Comparison of ENCODE assay signal across 10 mouse cellular contexts in genomic region chr11:95356039-95356438, GRCm38 (mm10). TPM values are rescaled to one million over a fixed set of nuclear protein-coding genes. Genes with fewer than 3 reads are reported as not detected.
A peak's percentile ranks its signal among the peaks of the same experiment; 100 is the strongest.
DNase-seq lines count a peak whose midpoint lies in the region; ATAC-seq lines count a peak whose summit lies in the region.
"Had no signal": no experiment of that assay in that cellular context is flagged by ENCODE, and none has a peak within 500 bp of the region (broad histone marks: within the 10 kb centered on the region; RNA-seq: fewer than 3 reads in every experiment).

No protein-coding gene starts in this region.

- no peaks in the 10 kb centered on the region for H3K36me3 ChIP-seq in heart, embryonic 11.5 days (ENCODE audit: control insufficient read depth, insufficient read depth, low read length)
- peaks cover 49% of the 10 kb centered on the region for H3K36me3 ChIP-seq in megakaryocyte, embryonic 14.5 days (replicated peaks; ENCODE audit: low read length)
- H3K36me3 ChIP-seq in embryonic facial prominence, embryonic 10.5 days (replicated peaks) = peaks cover 26% of the 10 kb centered on the region
- H3K36me3 ChIP-seq in liver, embryonic 15.5 days (replicated peaks) = peaks cover 95% of the 10 kb centered on the region
- H3K36me3 ChIP-seq: hindbrain, embryonic 15.5 days; neural tube, embryonic 15.5 days had no signal

- peaks cover 17% of the 10 kb centered on the region for H3K4me1 ChIP-seq in heart, embryonic 11.5 days (ENCODE audit: control insufficient read depth, insufficient read depth, low read length)
- H3K4me1 ChIP-seq in megakaryocyte, embryonic 14.5 days = peaks cover 58% of the 10 kb centered on the region
- H3K4me1 ChIP-seq in embryonic facial prominence, embryonic 10.5 days = peaks cover 14% of the 10 kb centered on the region
- H3K4me1 ChIP-seq in liver, embryonic 15.5 days (replicated peaks) = peaks cover 90% of the 10 kb centered on the region

- peak overlapping the region; percentile 84 for H3K27ac ChIP-seq in heart, embryonic 11.5 days (ENCODE audit: low read depth, low read length)
- peak overlapping the region; percentile 40; the same call in 1 of the 2 replicates for H3K27ac ChIP-seq in embryonic facial prominence, embryonic 10.5 days (replicated peaks)
- H3K27ac ChIP-seq in liver, embryonic 15.5 days (replicated peaks) = peak overlapping the region; percentile 98
- H3K27ac ChIP-seq: hindbrain, embryonic 15.5 days; neural tube, embryonic 15.5 days had no signal

- no peak for DNase-seq in heart, postnatal 14 days
- DNase-seq in embryonic facial prominence, embryonic 10.5 days (ENCODE audit: low spot score) = no peak
- DNase-seq in T-cell, adult 2 months (ENCODE audit: low spot score) = no peak
- DNase-seq in lung, postnatal 10 days = no peak

- intact Hi-C loops in heart, postnatal 14 days (cut with DNase I) = no loop called here

- H3K4me3 ChIP-seq in heart, embryonic 11.5 days (ENCODE audit: low read depth, low read length) = no peak overlapping the region
- H3K4me3 ChIP-seq in megakaryocyte, embryonic 14.5 days (replicated peaks) = peak overlapping the region; percentile 88
- H3K4me3 ChIP-seq in embryonic facial prominence, embryonic 10.5 days = no peak overlapping the region
- H3K4me3 ChIP-seq in liver, embryonic 15.5 days (replicated peaks) = peak overlapping the region; percentile 47
- H3K4me3 ChIP-seq: hindbrain, embryonic 15.5 days; neural tube, embryonic 15.5 days had no signal

- no peaks in the 10 kb centered on the region for H3K9me3 ChIP-seq in heart, embryonic 11.5 days (replicated peaks; ENCODE audit: control insufficient read depth, low read length)
- H3K9me3 ChIP-seq in megakaryocyte, embryonic 14.5 days = no peaks in the 10 kb centered on the region
- H3K9me3 ChIP-seq in embryonic facial prominence, embryonic 10.5 days = no peaks in the 10 kb centered on the region
- no peaks in the 10 kb centered on the region for H3K9me3 ChIP-seq in liver, embryonic 15.5 days (replicated peaks)
- H3K9me3 ChIP-seq: hindbrain, embryonic 15.5 days; neural tube, embryonic 15.5 days had no signal

- H3K9ac ChIP-seq in heart, embryonic 11.5 days (ENCODE audit: low read depth, low read length) = no peak overlapping the region
- H3K9ac ChIP-seq in liver, embryonic 15.5 days = peak overlapping the region; percentile 64
- H3K9ac ChIP-seq: hindbrain, embryonic 15.5 days; neural tube, embryonic 15.5 days had no signal

- no peaks in the 10 kb centered on the region for H3K27me3 ChIP-seq in heart, embryonic 11.5 days (ENCODE audit: control insufficient read depth, insufficient read depth, low read length)
- H3K27me3 ChIP-seq in megakaryocyte, embryonic 14.5 days (replicated peaks) = peaks cover 44% of the 10 kb centered on the region
- no peaks in the 10 kb centered on the region for H3K27me3 ChIP-seq in embryonic facial prominence, embryonic 10.5 days (replicated peaks; ENCODE audit: low read depth, poor library complexity, severe bottlenecking)
- H3K27me3 ChIP-seq in liver, embryonic 15.5 days = no peaks in the 10 kb centered on the region
- H3K27me3 ChIP-seq: hindbrain, embryonic 15.5 days; neural tube, embryonic 15.5 days had no signal

- ATAC-seq in heart, embryonic 11.5 days (replicated peaks; ENCODE audit: insufficient number of reproducible peaks, low FRiP score, low TSS enrichment) = no peak
- no peak for ATAC-seq in megakaryocyte, adult 5-6 weeks (ENCODE audit: poor library complexity, severe bottlenecking)
- peak; percentile 35 for ATAC-seq in liver, embryonic 15.5 days (ENCODE audit: insufficient read depth)

- WGBS in heart, embryonic 11.5 days (ENCODE audit: insufficient replicate concordance) = 68% methylated on average over 7 of the region's 7 CpGs
- WGBS in embryonic facial prominence, embryonic 10.5 days = 90% methylated on average over 7 of the region's 7 CpGs
- 33% methylated on average over 7 of the region's 7 CpGs for whole genome bisulfite sequencing in liver, embryonic 15.5 days (ENCODE audit: insufficient replicate concordance)

- H3K4me2 ChIP-seq in heart, embryonic 11.5 days = peak overlapping the region; percentile 17
- peak overlapping the region; percentile 70 for H3K4me2 ChIP-seq in liver, embryonic 15.5 days
- H3K4me2 ChIP-seq: hindbrain, embryonic 15.5 days; neural tube, embryonic 15.5 days had no signal

RNA-seq across cellular contexts. Expression of gene Fam117a, which starts 19.2 kb away (rescaled TPM):
- 14.3 and 19.4 TPM in 2 replicates for polyA plus RNA-seq in heart, embryonic 11.5 days (2014; fragmentation: Nextera tagmentation; extraction: Ambion mirVana)
- 10 to 100 TPM; 11.3 to 14.0 TPM for total RNA-seq in heart, postnatal 14 days (2021)
- polyA plus RNA-seq in megakaryocyte, embryonic 14.5 days (2012; ENCODE audit: insufficient read depth, low replicate concordance) = 42.4 and 44.8 TPM in 2 replicates
- total RNA-seq in megakaryocyte, adult 5-6 weeks (2015) = 62.5 and 73.3 TPM in 2 replicates
- total RNA-seq in megakaryocyte, adult 5-6 weeks (2017) = 63.5 and 72.2 TPM in 2 replicates
- 10.9 and 11.9 TPM in 2 replicates for polyA plus RNA-seq in embryonic facial prominence, embryonic 10.5 days (2016; fragmentation: Nextera tagmentation; extraction: Ambion mirVana)
- 75.3 and 78.9 TPM in 2 replicates for polyA plus RNA-seq in liver, embryonic 15.5 days (2015; fragmentation: Nextera tagmentation; extraction: Ambion mirVana)

RNA-seq across cellular contexts. Expression of gene Slc35b1, which starts 28.5 kb away (rescaled TPM):
- 92.4 and 95.9 TPM in 2 replicates for polyA plus RNA-seq in heart, embryonic 11.5 days (2014; fragmentation: Nextera tagmentation; extraction: Ambion mirVana)
- total RNA-seq in heart, postnatal 14 days (2021) = 10 to 100 TPM; 35.2 to 42.4 TPM
- polyA plus RNA-seq in megakaryocyte, embryonic 14.5 days (2012; ENCODE audit: insufficient read depth, low replicate concordance) = 11.3 and 13.2 TPM in 2 replicates
- total RNA-seq in megakaryocyte, adult 5-6 weeks (2015) = 44.9 and 59.7 TPM in 2 replicates
- total RNA-seq in megakaryocyte, adult 5-6 weeks (2017) = 59.2 and 62.2 TPM in 2 replicates
- polyA plus RNA-seq in embryonic facial prominence, embryonic 10.5 days (2016; fragmentation: Nextera tagmentation; extraction: Ambion mirVana) = 116 and 122 TPM in 2 replicates
- polyA plus RNA-seq in liver, embryonic 15.5 days (2015; fragmentation: Nextera tagmentation; extraction: Ambion mirVana) = 39.2 and 40.6 TPM in 2 replicates

RNA-seq across cellular contexts. Expression of gene Kat7, which starts 46.0 kb away (rescaled TPM):
- 43.2 and 55.1 TPM in 2 replicates for polyA plus RNA-seq in heart, embryonic 11.5 days (2014; fragmentation: Nextera tagmentation; extraction: Ambion mirVana)
- total RNA-seq in heart, postnatal 14 days (2021) = 10 to 100 TPM; 30.6 to 32.2 TPM
- polyA plus RNA-seq in megakaryocyte, embryonic 14.5 days (2012; ENCODE audit: insufficient read depth, low replicate concordance) = 0.48 and 11.7 TPM in 2 replicates
- total RNA-seq in megakaryocyte, adult 5-6 weeks (2015) = 78.8 and 84.7 TPM in 2 replicates
- 65.1 and 69.1 TPM in 2 replicates for total RNA-seq in megakaryocyte, adult 5-6 weeks (2017)
- 84.2 and 96.8 TPM in 2 replicates for polyA plus RNA-seq in embryonic facial prominence, embryonic 10.5 days (2016; fragmentation: Nextera tagmentation; extraction: Ambion mirVana)
- polyA plus RNA-seq in liver, embryonic 15.5 days (2015; fragmentation: Nextera tagmentation; extraction: Ambion mirVana) = 30.6 and 30.8 TPM in 2 replicates

RNA-seq across cellular contexts. Expression of gene Spop, which starts 57.8 kb away (rescaled TPM):
- 81.2 and 82.3 TPM in 2 replicates for polyA plus RNA-seq in heart, embryonic 11.5 days (2014; fragmentation: Nextera tagmentation; extraction: Ambion mirVana)
- total RNA-seq in heart, postnatal 14 days (2021) = 100 to 1,000 TPM; 169 to 171 TPM
- polyA plus RNA-seq in megakaryocyte, embryonic 14.5 days (2012; ENCODE audit: insufficient read depth, low replicate concordance) = 4.1 and 20.4 TPM in 2 replicates
- total RNA-seq in megakaryocyte, adult 5-6 weeks (2015) = 102 and 112 TPM in 2 replicates
- total RNA-seq in megakaryocyte, adult 5-6 weeks (2017) = 76.1 and 83.3 TPM in 2 replicates
- polyA plus RNA-seq in embryonic facial prominence, embryonic 10.5 days (2016; fragmentation: Nextera tagmentation; extraction: Ambion mirVana) = 135 TPM in 2 replicates
- polyA plus RNA-seq in liver, embryonic 15.5 days (2015; fragmentation: Nextera tagmentation; extraction: Ambion mirVana) = 66.6 and 67.5 TPM in 2 replicates

Comparison
In these comparisons a context has a peak if more than half of its experiments do, and no peak if none do; other contexts are left out.
1. H3K27ac ChIP-seq: peak in every context shown above with its lines; median percentile 98 in liver, embryonic 15.5 days; 84 in heart, embryonic 11.5 days; 40 in embryonic facial prominence, embryonic 10.5 days.
2. H3K4me3 ChIP-seq: peak in megakaryocyte, embryonic 14.5 days (single experiment) and liver, embryonic 15.5 days (single experiment); none in heart, embryonic 11.5 days (single experiment) and embryonic facial prominence, embryonic 10.5 days (single experiment).